Mouse (Mus musculus): ENCODE results near the gene Llgl2.

The Llgl2 gene

DNA sequence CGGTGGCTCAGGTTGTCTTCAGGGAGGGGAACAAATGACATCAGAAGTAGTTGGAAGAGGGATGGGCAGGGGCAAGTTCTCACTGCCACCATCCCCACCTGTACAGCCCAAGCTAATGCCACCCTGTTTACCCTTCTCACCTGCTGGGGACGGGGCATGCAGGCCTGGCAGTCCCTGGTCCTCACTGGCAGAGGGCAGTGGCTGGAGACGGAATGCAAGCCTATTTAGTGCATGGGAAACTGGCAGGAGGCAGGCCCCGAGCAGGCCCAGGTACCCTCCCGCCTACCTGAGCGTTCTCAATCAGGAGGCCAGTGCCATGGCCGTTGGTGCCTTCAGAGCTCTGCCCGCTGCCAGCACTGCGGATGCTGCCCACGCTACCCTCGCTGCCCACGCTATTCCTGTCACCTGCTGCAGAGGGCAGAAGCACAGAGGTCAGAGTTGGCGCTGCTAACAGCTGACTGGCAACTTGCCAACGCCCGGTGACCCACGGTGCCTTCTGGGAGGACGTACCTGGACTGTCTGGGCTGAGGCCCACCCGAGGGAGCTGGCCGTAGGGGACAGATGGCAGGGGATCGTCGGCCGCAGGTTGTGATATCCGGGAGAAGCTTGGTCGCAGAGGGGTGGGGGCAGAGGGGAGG, 20.7 kb upstream of the Llgl2 start:
- POLR2A ChIA-PET: interaction anchor here in 3 of 4 experiments (0.6 to 3.8 kb wide), 6 partner anchors 10 to 1134 kb away, joined by 3 to 22 read pairs (median 3); partner anchors contain the start of genes Caskin2 (in 1 of the 3) and Tsen54 (in 1 of the 3)
- CTCF ChIA-PET: interaction anchor here in 3 of 4 experiments (0.6 to 2.1 kb wide), 3 partner anchors 10 to 56 kb away, joined by 3 to 7 read pairs (median 5); partner anchors contain the start of gene Caskin2 (in 1 of the 3)

DNA sequence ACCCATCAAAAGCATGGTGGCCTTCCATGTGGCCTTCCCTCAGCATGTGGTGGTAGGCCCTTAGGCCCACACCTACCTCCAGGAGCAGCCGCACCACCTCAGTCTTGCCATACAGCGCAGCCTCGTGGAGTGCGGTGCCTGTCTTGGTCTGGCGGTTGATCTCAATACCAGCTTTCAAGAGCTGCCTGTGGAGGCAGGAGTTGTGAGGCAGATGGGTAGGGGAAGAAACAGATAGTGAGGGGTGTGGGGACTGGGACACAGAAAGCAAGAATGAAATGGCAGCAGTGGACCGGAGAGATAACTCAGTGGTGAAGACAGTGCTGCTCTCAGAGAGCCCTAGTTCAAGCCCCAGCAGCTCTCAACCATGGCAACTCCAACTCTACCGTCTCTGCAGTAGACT, 18.8 kb upstream of the Llgl2 start:
- POLR2A ChIA-PET: interaction anchor here in 1 of 4 experiments (1.3 kb wide), 1 partner anchor 8 kb away, joined by 3 read pairs; the partner anchor contains the start of gene Caskin2
- CTCF ChIA-PET: interaction anchor here in 1 of 4 experiments (0.6 kb wide), 1 partner anchor 83 kb away, joined by 3 read pairs; no protein-coding TSS in a partner anchor

DNA sequence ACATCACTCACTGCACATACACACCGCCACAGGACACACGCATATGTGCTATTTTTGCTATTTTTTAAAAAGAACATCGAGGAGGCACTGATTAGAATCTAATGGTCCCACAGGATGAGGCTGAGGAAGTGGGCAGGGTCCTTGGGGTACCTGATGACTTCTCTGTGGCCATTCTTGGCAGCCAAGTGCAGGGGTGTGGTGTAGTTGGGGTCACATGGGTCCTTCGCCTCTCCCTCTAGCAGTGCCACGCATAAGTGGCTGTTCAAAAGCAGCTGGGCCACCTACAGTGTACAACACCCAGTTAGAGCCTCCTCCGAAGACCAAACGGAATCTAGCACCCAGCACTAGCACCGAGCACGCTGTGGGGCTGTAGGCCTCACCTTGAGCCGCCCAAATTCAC, 17.7 kb upstream of the Llgl2 start:
- CTCF ChIA-PET: no interaction called here
- POLR2A ChIA-PET: interaction anchor here in 1 of 4 experiments (0.8 to 2.1 kb wide), 2 partner anchors 166 to 287 kb away, joined by 3 to 6 read pairs; no protein-coding TSS in a partner anchor

DNA sequence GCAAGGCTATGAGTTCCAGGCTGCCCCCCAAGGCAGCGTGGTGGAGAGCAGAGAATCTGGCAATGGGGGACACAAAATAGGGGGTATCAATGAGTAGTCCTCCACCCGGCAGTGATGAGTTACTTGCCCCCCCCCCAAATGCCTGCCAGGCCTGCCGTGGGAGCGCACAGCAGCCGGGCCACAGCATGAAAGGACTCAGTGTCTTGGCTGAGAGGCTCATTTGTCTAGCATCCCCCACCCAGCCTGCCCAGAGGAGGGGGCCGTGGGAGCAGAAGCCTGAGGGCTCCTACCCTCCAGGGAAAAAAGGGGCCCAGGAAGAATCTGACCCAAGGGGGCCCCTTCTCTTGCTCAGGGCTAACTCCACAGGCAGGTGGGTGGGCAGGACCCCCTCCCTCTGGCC, 16.5 kb upstream of the Llgl2 start:
- ChIA-PET CTCF (interaction anchor here in 2 of 4 experiments (0.9 to 1.7 kb wide), 4 partner anchors 29 to 89 kb away, joined by 3 to 5 read pairs (median 4); no protein-coding TSS in a partner anchor), POLR2A (interaction anchor here in 3 of 4 experiments (0.6 to 2.1 kb wide), 8 partner anchors 16 to 286 kb away, joined by 3 to 6 read pairs (median 3); no protein-coding TSS in a partner anchor)

DNA sequence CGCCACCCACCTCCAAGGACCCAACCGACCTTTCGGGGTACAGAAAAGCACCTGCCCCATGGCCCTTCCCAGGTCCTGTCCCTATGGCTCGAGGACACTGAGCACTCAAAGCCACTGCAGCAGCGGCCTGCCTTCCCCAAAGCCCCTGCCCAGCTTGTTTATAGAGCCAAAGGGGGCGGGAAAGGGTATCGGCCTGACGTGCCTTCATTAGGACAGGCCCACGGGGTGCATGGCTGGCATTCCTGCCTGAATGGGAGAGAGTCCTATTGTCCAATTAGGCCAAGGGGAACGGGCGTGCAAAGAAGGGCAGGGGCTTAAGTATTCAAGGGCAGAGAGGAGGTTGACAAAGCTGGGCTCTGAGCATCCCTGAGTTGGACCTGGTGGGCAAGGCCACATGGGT, 15.9 kb upstream of the Llgl2 start:
- ChIA-PET CTCF (interaction anchor here in 2 of 4 experiments (1.2 to 1.7 kb wide), 3 partner anchors 51 to 90 kb away, joined by 3 to 5 read pairs (median 4); no protein-coding TSS in a partner anchor), POLR2A (interaction anchor here in 3 of 4 experiments (0.6 to 2.1 kb wide), 6 partner anchors 15 to 168 kb away, joined by 3 to 6 read pairs (median 3); no protein-coding TSS in a partner anchor)

DNA sequence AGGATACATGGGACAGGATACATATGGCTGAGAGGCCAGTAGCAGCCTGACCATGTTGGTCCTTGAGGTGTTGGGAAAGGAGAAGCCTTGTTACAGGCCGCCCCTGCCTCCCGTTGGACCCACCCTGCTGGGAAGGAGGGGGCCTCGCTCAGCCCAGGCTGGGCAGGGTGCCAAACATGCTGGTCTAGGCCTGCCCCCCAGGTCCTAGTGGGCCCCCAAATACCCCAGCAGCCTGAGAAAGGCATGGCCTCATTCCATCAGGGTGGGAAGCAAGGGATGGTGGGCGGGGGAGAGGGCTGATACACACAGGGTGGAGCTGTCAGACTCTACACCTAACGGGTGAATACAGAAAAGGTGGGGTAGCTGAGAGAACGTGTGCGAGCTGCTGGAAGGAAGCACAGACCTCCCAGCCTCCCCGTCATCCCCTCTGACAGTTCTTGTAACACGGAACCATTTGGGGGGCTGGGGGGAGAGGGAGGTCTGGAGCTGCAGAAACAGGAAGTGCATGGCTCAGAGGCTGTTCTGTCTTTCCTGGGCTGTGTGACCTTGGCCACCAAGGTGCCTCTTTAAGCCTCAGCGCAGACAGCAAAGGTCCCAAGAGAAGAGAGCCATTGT, 15.0 kb upstream of the Llgl2 start:
- CTCF ChIA-PET: interaction anchor here in 1 of 4 experiments (0.6 kb wide), 1 partner anchor 50 kb away, joined by 3 read pairs; the partner anchor contains the start of gene Myo15b

DNA sequence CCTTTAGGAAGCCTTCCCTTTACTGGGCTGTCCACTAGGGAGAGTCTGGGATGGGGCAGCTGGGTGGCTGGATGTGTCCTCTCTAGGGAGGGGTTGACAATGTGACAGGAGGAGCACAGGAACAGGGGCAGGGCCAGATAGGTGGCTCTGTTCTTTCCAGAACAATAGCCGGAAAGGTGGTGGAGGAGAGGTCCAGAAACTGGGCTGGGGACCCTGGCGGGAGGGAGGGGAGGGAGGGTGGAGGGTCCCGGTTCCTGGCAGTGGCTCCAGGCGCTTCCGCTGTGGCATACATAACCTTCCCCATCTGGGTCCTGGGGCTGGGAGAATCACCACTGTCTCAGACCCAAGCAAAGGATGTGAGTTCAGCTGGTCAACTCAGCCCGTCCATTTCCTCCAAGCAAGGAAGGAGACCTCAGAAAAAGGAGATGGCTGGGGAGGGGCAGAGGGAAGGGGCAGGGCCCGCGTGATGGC, 14.5 kb upstream of the Llgl2 start:
- CTCF ChIA-PET: interaction anchor here in 3 of 4 experiments (0.6 to 1.2 kb wide), 5 partner anchors 49 to 812 kb away, joined by 3 to 6 read pairs (median 3); partner anchors contain the start of gene Myo15b (in 1 of the 3)
- POLR2A ChIA-PET: interaction anchor here in 3 of 4 experiments (0.6 to 1.9 kb wide), 8 partner anchors 9 to 203 kb away, joined by 3 to 9 read pairs (median 3); partner anchors contain the start of gene Galk1 (in 1 of the 3)

More for the DNA sequence above, 15.0 kb upstream of the Llgl2 start:
- POLR2A ChIA-PET: interaction anchor here in 3 of 4 experiments (0.6 to 1.9 kb wide), 9 partner anchors 8 to 82 kb away, joined by 3 to 5 read pairs (median 3); no protein-coding TSS in a partner anchor

DNA sequence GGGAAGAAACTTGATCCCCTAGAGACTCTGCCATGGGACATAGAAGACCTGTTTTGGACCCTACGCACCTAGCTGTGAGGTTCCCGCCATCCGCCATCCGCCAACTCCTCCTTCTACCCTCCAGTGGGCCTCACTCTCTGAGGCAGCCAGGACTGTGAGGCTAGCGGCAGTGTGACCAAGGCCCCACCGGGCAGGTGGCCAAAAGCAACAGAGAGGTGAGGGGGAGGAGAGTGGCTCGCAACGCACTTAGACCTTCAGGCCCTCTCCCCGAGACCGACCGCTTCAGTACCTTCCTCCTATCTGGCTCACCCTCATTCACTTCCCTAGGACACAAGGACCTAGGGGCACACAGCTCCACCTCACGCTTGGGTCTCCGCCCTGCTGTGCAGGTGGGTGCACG, 13.5 kb upstream of the Llgl2 start:
- POLR2A ChIA-PET: interaction anchor here in 3 of 4 experiments (0.6 to 5.5 kb wide), 7 partner anchors 9 to 214 kb away, joined by 3 to 38 read pairs (median 5); no protein-coding TSS in a partner anchor
- CTCF ChIA-PET: interaction anchor here in 2 of 4 experiments (0.6 to 1.2 kb wide), 3 partner anchors 10 to 88 kb away, joined by 3 to 5 read pairs (median 3); no protein-coding TSS in a partner anchor

DNA sequence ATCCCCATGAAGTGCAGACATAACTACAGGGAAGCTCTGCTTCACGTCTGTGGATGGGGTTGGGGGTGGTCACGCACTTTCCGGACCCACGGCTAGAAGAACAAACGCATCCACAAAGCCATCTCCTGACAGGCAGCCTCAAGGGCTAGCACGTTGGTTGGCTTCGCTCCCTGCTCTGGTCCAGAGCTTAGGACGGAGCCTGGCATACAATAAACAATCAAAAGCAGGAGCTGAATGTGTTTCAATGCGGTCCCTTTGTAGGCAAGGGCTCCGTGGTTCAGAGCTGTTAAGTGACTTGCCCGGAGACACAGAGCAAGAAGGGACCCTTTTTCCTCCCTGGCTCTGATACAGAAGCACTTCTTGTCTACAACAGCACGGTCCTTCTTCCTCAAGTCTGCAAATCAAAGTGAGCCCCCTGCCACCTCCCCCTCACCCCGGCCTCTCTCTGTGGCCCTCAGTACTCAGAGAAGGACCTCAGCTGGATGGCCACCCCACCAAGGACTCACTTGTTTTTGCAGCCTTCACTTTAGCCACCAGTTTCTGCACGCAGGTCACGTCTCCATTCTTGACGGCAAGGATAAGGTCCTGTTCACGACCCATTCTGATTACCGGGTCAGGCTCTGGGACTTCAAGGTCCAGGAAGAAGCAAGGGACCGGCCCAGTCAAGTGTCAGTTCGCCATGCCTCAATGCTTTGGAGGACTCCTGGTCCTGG, 12.3 kb upstream of the Llgl2 start:
- POLR2A ChIA-PET: interaction anchor here in 3 of 4 experiments (0.7 to 5.5 kb wide), 9 partner anchors 10 to 213 kb away, joined by 3 to 38 read pairs (median 6); no protein-coding TSS in a partner anchor
- CTCF ChIA-PET: interaction anchor here in 2 of 4 experiments (0.5 to 1.1 kb wide), 3 partner anchors 9 to 306 kb away, joined by 3 to 14 read pairs (median 3); no protein-coding TSS in a partner anchor

DNA sequence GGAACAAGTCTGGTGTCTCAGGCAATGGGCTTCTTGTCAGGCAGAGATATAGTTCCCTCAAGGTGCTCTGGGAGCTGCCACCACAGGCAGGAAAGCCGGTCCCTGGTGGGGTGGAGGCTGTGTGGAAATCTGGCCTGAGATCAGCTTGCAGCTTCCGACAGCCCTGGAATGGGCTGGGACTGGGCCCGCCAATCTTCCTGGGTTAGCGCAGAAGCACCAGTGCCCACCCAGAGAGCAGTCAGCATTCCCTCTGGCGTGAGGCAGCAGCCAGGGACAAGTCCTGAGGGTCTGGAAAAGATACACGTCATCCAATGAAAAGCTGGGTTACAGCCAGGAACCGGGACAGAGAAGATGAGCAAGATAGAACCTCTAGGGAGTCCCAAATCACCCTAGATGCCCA, 11.8 kb upstream of the Llgl2 start:
- POLR2A ChIA-PET: interaction anchor here in 3 of 4 experiments (0.7 to 5.5 kb wide), 6 partner anchors 11 to 206 kb away, joined by 3 to 38 read pairs (median 14); no protein-coding TSS in a partner anchor
- CTCF ChIA-PET: interaction anchor here in 2 of 4 experiments (3.2 to 5.9 kb wide), 2 partner anchors 47 to 89 kb away, joined by 31 to 52 read pairs; no protein-coding TSS in a partner anchor

DNA sequence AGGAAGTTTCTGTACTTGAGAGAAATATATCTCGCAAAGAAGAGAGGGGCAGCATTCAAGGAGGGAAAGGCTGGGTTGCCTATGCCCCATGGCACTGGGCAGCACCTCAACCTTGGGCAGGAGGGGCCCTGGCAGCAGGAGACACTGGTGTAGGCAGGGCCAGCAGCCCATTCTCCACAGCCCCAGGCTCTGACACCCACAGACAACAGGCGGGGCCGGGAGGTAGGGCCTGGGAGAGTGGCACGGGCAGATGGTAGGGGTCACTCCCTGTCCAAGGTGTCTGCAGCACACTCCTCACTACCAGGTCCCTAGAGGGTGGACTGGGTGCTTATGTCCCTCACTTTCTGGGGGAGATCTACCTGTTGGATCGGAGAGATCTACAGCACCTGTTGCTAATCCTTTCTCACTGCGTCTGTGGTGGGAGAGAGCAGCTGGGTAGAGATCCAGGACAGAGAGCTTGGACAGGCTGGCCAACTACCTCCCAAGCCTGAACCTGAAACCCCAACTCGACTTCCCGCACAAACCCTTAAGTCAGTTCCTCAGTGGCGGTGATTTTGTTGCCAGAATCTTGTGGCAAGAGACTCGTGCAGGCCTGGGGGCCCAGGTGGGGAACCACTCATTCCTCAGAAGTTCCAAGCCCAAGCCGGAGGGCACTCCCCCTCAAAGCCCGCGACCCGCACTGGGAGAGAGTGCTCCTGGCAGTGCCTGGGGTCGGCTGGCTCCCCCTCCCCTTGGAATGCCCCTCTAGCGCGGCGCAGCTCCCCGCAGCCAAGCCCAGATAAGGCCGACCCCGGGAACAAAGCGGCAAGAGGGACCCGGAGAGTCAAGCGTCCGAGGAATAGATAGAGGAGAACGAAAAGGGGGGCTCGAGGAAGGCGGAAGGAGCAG, 11.1 kb upstream of the Llgl2 start:
- ChIA-PET CTCF (interaction anchor here (0.5 to 5.9 kb wide), 41 partner anchors 10 to 574 kb away, joined by 3 to 52 read pairs (median 5); partner anchors contain the start of genes Mif4gd (in 1 of the 4), Myo15b (in 1 of the 4), Nup85 (in 1 of the 4) and Slc25a19 (in 1 of the 4)), POLR2A (interaction anchor here (0.6 to 5.5 kb wide), 41 partner anchors 9 to 438 kb away, joined by 3 to 38 read pairs (median 5); partner anchors contain the start of genes Grb2 (in 1 of the 4), Llgl2 (in 1 of the 4), Mif4gd (in 1 of the 4) and Slc25a19 (in 1 of the 4))

DNA sequence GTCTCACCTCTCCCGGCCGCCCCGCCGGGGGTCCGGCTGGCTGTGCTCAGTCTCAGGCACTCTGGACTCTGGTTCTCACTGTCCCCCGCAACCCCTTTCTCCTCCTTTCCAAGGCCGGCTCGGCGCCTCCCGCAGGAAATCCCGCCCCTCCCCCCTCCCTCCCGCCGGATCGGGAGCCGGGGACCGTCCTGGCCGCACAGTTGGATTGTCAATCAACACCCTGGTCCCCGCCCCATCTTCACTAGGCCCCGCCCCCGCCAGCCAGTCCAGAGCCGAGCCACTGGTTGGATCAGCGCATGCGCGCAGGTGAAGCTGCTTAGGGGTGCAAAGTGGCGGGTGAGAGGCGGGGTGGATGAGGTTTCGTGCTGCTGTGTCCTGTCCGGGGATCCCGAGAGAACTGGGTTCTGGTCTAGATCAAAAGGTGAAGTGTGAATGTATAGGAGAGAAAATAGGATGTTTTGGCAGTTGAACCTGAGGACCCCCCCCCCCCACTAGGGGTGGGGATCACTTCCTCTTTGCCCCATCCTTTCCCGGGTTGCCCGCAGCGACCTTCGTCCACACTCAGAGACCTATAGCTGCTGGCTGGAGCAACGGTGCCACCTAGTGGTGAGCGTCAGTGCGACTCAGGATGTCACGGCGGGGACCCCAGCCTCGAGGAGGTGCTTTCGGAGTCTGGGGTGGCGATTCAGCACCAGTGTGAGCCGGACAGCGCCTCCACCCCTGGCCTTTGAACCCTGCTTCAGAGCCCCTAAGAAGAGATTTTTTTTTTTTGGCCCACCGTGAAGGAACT, 10.1 kb upstream of the Llgl2 start, which contains the start of gene Caskin2:
Caskin2 (minus strand) TSS at position 133 of the 790 bp plus-strand sequence.
- ChIA-PET CTCF (interaction anchor here (0.5 to 5.9 kb wide), 79 partner anchors 11 to 1682 kb away, joined by 3 to 52 read pairs (median 4); partner anchors contain the start of genes Mif4gd (in 2 of the 4), Grb2 (in 1 of the 4), Mrpl38 (in 1 of the 4) and Myo15b (in 1 of the 4)), POLR2A (interaction anchor here (0.5 to 5.5 kb wide), 82 partner anchors 9 to 970 kb away, joined by 3 to 38 read pairs (median 4); partner anchors contain the start of genes Grb2 (in 2 of the 4), Galk1 (in 1 of the 4), Jpt1 (in 1 of the 4) and Llgl2 (in 1 of the 4))

DNA sequence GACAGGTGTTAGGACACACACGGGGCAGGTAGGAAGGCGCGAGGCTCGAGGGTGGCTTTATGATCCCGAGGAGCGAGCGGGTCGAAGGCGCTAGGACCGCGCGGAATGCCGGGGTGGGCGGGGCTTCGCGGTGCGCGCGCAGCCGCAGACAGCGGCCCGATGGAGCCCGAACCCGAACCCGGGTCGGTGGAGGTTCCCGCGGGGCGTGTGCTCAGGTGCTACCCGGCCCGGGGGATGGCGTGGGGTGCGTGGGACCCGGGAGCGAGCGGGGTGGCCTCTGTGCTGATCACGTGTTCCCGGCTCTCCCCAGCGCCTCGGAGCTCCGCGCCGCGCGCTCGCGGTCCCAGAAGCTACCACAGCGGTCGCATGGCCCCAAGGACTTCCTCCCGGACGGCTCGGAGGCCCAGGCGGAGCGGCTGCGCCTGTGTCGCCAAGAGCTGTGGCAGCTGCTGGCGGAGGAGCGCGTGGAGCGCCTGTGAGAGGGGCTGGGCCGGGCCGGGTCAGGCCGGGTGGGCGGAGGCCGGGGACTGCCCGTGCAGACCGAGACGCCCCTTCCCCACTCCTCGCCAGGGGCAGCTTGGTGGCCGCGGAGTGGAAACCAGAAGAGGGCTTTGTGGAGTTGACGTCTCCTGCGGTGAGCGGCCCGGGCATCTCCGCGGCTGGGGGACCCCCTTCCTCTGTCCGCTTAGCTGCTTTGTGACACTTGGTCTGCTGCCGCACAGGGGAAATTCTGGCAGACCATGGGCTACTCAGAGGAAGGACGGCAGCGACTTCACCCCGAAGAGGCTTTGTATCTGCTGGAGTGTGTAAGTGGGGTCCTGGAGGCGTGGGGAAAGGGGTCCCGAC, 9.0 kb upstream of the Llgl2 start, which contains the start of gene Tsen54:
Tsen54 (plus strand) TSS at position 120 of the 846 bp plus-strand sequence.
- ChIA-PET POLR2A (interaction anchor here in 3 of 4 experiments (0.5 to 5.5 kb wide), 43 partner anchors 8 to 1066 kb away, joined by 3 to 38 read pairs (median 4); partner anchors contain the start of genes Mif4gd (in 2 of the 3), Galk1 (in 1 of the 3), Grb2 (in 1 of the 3) and H3f3b (in 1 of the 3)), CTCF (interaction anchor here in 3 of 4 experiments (0.6 to 5.9 kb wide), 28 partner anchors 14 to 1683 kb away, joined by 3 to 52 read pairs (median 6); partner anchors contain the start of genes Grb2 (in 1 of the 3), Mif4gd (in 1 of the 3), Myo15b (in 1 of the 3) and Slc25a19 (in 1 of the 3))

DNA sequence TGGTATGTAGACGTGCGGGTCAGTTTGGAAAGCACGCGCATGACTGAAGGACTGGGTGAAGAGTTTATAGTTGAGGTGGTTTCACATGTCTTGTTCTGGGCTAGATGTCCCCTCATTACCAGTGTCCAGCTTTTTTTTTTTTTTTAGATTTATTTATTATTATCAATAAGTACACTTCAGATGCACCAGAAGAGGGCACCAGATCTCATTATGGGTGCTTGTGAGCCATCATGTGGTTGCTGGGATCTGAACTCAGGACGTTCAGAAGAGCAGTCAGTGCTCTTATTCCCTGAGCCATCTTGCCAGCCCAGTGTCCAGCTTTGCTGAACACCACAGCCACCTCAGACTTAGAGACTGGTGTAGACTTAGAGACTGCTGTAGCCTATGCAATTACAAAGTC, 6.5 kb upstream of the Llgl2 start:
- ChIA-PET CTCF (interaction anchor here (0.6 to 5.9 kb wide), 22 partner anchors 13 to 728 kb away, joined by 3 to 33 read pairs (median 4); partner anchors contain the start of gene Smim5 (in 1 of the 4)), POLR2A (interaction anchor here (0.6 to 5.0 kb wide), 9 partner anchors 11 to 368 kb away, joined by 3 to 33 read pairs (median 4); partner anchors contain the start of gene Grb2 (in 1 of the 4))
